Mouse (Mus musculus): ENCODE results near the gene Olfr137. TPM values are rescaled to one million over a fixed set of nuclear protein-coding genes. Genes with fewer than 3 reads are reported as not detected.

Olfr137 gene
- polyA plus RNA-seq (2015; fragmentation: Nextera tagmentation; extraction: Ambion mirVana): not detected in 2 replicates

DNA sequence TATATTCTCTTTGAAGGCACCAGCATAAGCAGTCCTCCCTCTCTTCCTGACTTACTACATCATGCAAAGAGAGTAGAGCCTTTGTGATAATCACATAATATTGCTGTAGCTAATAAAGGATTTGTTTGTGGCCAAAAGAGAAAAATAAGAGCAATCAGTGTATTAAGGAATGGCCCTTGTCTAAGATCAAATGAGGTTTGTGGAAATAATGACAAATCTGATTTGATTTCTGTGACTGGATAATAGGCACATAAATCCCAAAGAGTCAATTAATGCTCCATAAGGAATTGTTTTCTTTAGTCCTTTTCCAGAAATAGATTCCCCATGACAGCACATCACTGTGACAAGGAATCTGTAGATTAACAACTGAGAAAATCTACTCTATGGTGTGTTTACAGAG lies at the start of gene Olfr137:
Gene Olfr137, minus strand, starts transcription at position 101 of the 400 bp plus-strand sequence.

GRCm38 (mm10) chr17:38329531-38329930 lies 22.2 kb upstream of the Olfr137 start, which contains the start of gene Olfr136:
TSS of gene Olfr136 (plus strand) at chr17:38329831.

GRCm38 (mm10) chr17:38260735-38261134 lies 46.6 kb downstream of the Olfr137 start, which contains the start of gene Olfr138:
TSS of gene Olfr138 (plus strand) at chr17:38261035.

Other genes starting within 250 kb of the Olfr137 start
- not detected in 2 replicates for gene Olfr129, start 247.5 kb downstream of the Olfr137 start, polyA plus RNA-seq (2015; fragmentation: Nextera tagmentation; extraction: Ambion mirVana)
- gene Olfr130, start 243.6 kb downstream of the Olfr137 start, polyA plus RNA-seq (2015; fragmentation: Nextera tagmentation; extraction: Ambion mirVana): not detected in 2 replicates
- gene Olfr131, start 218.9 kb downstream of the Olfr137 start, polyA plus RNA-seq (2015; fragmentation: Nextera tagmentation; extraction: Ambion mirVana): not detected in 2 replicates
- gene Olfr132, start 173.0 kb downstream of the Olfr137 start, polyA plus RNA-seq (2015; fragmentation: Nextera tagmentation; extraction: Ambion mirVana): not detected in 2 replicates
- gene Olfr133, start 162.3 kb downstream of the Olfr137 start, polyA plus RNA-seq (2015; fragmentation: Nextera tagmentation; extraction: Ambion mirVana): not detected in 2 replicates
- gene Olfr134, start 136.2 kb downstream of the Olfr137 start, polyA plus RNA-seq (2015; fragmentation: Nextera tagmentation; extraction: Ambion mirVana): not detected in 2 replicates
- gene Olfr135, start 103.2 kb downstream of the Olfr137 start, polyA plus RNA-seq (2015; fragmentation: Nextera tagmentation; extraction: Ambion mirVana): not detected in 2 replicates
- not detected in 2 replicates for gene Olfr138, start 46.5 kb downstream of the Olfr137 start, polyA plus RNA-seq (2015; fragmentation: Nextera tagmentation; extraction: Ambion mirVana)
- gene Olfr136, start 22.3 kb upstream of the Olfr137 start, polyA plus RNA-seq (2015; fragmentation: Nextera tagmentation; extraction: Ambion mirVana): not detected in 2 replicates
- gene Esp36, start 112.6 kb upstream of the Olfr137 start, polyA plus RNA-seq (2015; fragmentation: Nextera tagmentation; extraction: Ambion mirVana): not detected in 2 replicates
- not detected in 2 replicates for gene Esp34, start 246.6 kb upstream of the Olfr137 start, polyA plus RNA-seq (2015; fragmentation: Nextera tagmentation; extraction: Ambion mirVana)